Comparison of ENCODE assay signal across 22 mouse cellular contexts in the genomic region with DNA sequence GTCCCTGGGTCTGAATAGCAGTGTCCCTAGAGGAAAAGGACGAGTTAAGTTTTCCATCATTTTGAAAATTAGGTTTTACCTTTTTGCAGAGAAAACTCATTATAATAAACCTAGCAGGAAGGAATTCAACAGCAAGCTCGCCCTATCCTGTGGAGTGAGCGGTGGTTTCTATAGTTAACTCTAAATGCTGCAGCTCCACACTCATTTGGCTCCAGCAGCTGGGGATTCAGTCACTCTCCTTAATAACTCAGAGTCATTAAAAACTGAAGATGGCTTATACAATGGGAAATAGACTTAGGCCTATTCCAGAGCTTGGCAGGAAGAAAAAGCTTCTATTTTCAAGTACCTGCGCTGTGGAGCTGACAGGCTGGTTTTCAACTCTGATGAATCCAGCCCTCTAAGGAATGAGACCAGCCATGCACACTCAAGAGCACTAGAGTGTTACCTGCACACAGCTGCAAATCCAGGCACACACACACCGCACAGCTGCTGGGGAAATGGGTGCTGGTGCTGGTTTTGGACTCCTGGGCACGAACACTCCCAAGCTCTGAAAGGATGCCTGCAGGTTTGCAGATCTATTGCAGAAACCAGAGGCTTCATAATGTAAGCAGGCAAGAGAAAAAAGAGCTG.
DNase-seq lines count a peak whose midpoint lies in the region; ATAC-seq and TF ChIP-seq lines count a peak whose summit lies in the region.
"Had no signal": no experiment of that assay in that cellular context is flagged by ENCODE, and none has a peak within 500 bp of the region (broad histone marks: within the 10 kb centered on the region; RNA-seq: fewer than 3 reads in every experiment).

No protein-coding gene starts in this region.

- H3K4me3 ChIP-seq in forebrain, embryonic 14.5 days (ENCODE audit: low read depth, low read length) = no peak overlapping the region
- no peak overlapping the region for H3K4me3 ChIP-seq in forebrain, embryonic 11.5 days (ENCODE audit: low read depth, low read length)
- no peak overlapping the region for H3K4me3 ChIP-seq in hindbrain, embryonic 15.5 days
- H3K4me3 ChIP-seq in hindbrain, embryonic 10.5 days = no peak overlapping the region
- no peak overlapping the region for H3K4me3 ChIP-seq in hindbrain, postnatal 0 days (ENCODE audit: low read length)
- no peak overlapping the region for H3K4me3 ChIP-seq in liver, embryonic 11.5 days (ENCODE audit: low read depth, low read length)
- H3K4me3 ChIP-seq: heart, adult 2 months; left cerebral cortex, adult 2 months; midbrain, embryonic 12.5 days had no signal

- H3K9me3 ChIP-seq in forebrain, embryonic 14.5 days (replicated peaks; ENCODE audit: control insufficient read depth, low read length) = no peaks in the 10 kb centered on the region
- no peaks in the 10 kb centered on the region for H3K9me3 ChIP-seq in forebrain, embryonic 11.5 days (ENCODE audit: control insufficient read depth, low read length)
- H3K9me3 ChIP-seq in hindbrain, embryonic 15.5 days = no peaks in the 10 kb centered on the region
- H3K9me3 ChIP-seq in hindbrain, embryonic 10.5 days = no peaks in the 10 kb centered on the region
- no peaks in the 10 kb centered on the region for H3K9me3 ChIP-seq in hindbrain, postnatal 0 days (ENCODE audit: low read length)
- no peaks in the 10 kb centered on the region for H3K9me3 ChIP-seq in liver, embryonic 11.5 days (ENCODE audit: control insufficient read depth, low read length)
- H3K9me3 ChIP-seq: midbrain, embryonic 12.5 days had no signal

- H3K27me3 ChIP-seq in forebrain, embryonic 14.5 days (replicated peaks; ENCODE audit: control insufficient read depth, insufficient read depth, low read length) = no peaks in the 10 kb centered on the region
- no peaks in the 10 kb centered on the region for H3K27me3 ChIP-seq in forebrain, embryonic 11.5 days (ENCODE audit: control insufficient read depth, insufficient read depth, low read length)
- no peaks in the 10 kb centered on the region for H3K27me3 ChIP-seq in hindbrain, embryonic 15.5 days
- no peaks in the 10 kb centered on the region for H3K27me3 ChIP-seq in hindbrain, embryonic 10.5 days (ENCODE audit: insufficient read depth, poor library complexity, severe bottlenecking)
- no peaks in the 10 kb centered on the region for H3K27me3 ChIP-seq in hindbrain, postnatal 0 days (ENCODE audit: insufficient read depth, low read length)
- no peaks in the 10 kb centered on the region for H3K27me3 ChIP-seq in liver, embryonic 11.5 days (replicated peaks; ENCODE audit: control insufficient read depth, insufficient read depth, low read length)
- H3K27me3 ChIP-seq: midbrain, embryonic 12.5 days had no signal

- no peak overlapping the region for H3K27ac ChIP-seq in forebrain, embryonic 14.5 days (ENCODE audit: low read depth, low read length)
- H3K27ac ChIP-seq in forebrain, embryonic 11.5 days (ENCODE audit: low read depth, low read length) = no peak overlapping the region
- H3K27ac ChIP-seq in hindbrain, embryonic 15.5 days (replicated peaks) = peak overlapping the region; percentile 20; the same call in 1 of the 2 replicates
- H3K27ac ChIP-seq in hindbrain, embryonic 10.5 days = no peak overlapping the region
- H3K27ac ChIP-seq in hindbrain, postnatal 0 days = peak overlapping the region; percentile 20; the same call in 1 of the 2 replicates
- H3K27ac ChIP-seq in liver, embryonic 11.5 days (ENCODE audit: low read depth, low read length) = no peak overlapping the region
- H3K27ac ChIP-seq: heart, adult 2 months; kidney, postnatal 0 days; left cerebral cortex, adult 2 months; midbrain, embryonic 12.5 days had no signal

- DNase-seq in forebrain, embryonic 14.5 days (ENCODE audit: low spot score) = peak; percentile 16
- DNase-seq in forebrain, embryonic 11.5 days (ENCODE audit: low spot score) = no peak
- DNase-seq in hindbrain, embryonic 10.5 days (ENCODE audit: low spot score) = no peak
- DNase-seq in brain, adult 2 months (ENCODE audit: low read depth, low spot score) = peak; percentile 32
- peak; percentile 18 for DNase-seq in hindbrain, postnatal 0 days (ENCODE audit: low spot score)
- no peak for DNase-seq in lung, postnatal 14 days
- no peak for DNase-seq in liver, embryonic 11.5 days (ENCODE audit: low spot score)
- DNase-seq: adrenal gland, postnatal 10 days; cerebellum, adult 8-10 months; gastrocnemius, postnatal 25 days; heart, adult 2 months; kidney, adult 18-20 months; left cerebral cortex, postnatal 4 days; liver, postnatal 0 days; right cerebral cortex, postnatal 14 days; thymus, postnatal 25 days had no signal

- no peak for ATAC-seq in forebrain, embryonic 14.5 days
- ATAC-seq in forebrain, embryonic 11.5 days (replicated peaks; ENCODE audit: low FRiP score) = no peak
- peak; percentile 68 for ATAC-seq in hindbrain, embryonic 15.5 days (ENCODE audit: low FRiP score, low read depth)
- ATAC-seq in hindbrain, postnatal 0 days = peak; percentile 61
- no peak for ATAC-seq in liver, embryonic 11.5 days (replicated peaks; ENCODE audit: low FRiP score)
- ATAC-seq: inflammation-experienced regulatory T-cells, adult 6 months; liver, postnatal 0 days; lung, postnatal 0 days had no signal

- H3K36me3 ChIP-seq in forebrain, embryonic 14.5 days (ENCODE audit: control insufficient read depth, insufficient read depth, low read length) = peaks cover 3% of the 10 kb centered on the region; the same call in 1 of the 2 replicates
- H3K36me3 ChIP-seq in forebrain, embryonic 11.5 days (ENCODE audit: control insufficient read depth, insufficient read depth, low read length) = no peaks in the 10 kb centered on the region
- H3K36me3 ChIP-seq in hindbrain, embryonic 15.5 days = peaks cover 7% of the 10 kb centered on the region
- peaks cover 8% of the 10 kb centered on the region; the same call in 1 of the 2 replicates for H3K36me3 ChIP-seq in hindbrain, embryonic 10.5 days
- peaks cover 3% of the 10 kb centered on the region; the same call in 1 of the 2 replicates for H3K36me3 ChIP-seq in hindbrain, postnatal 0 days (ENCODE audit: insufficient read depth, low read length)
- H3K36me3 ChIP-seq in liver, embryonic 11.5 days (ENCODE audit: control insufficient read depth, insufficient read depth, low read length) = no peaks in the 10 kb centered on the region

- TF ChIP-seq CTCF in hindbrain, postnatal 0 days (IDR thresholded peaks at IDR 0.05; ENCODE audit: low read depth) = no peak

- H3K4me2 ChIP-seq in forebrain, embryonic 14.5 days (ENCODE audit: low read length) = no peak overlapping the region
- no peak overlapping the region for H3K4me2 ChIP-seq in forebrain, embryonic 11.5 days (ENCODE audit: low read depth, low read length, severe bottlenecking)
- no peak overlapping the region for H3K4me2 ChIP-seq in hindbrain, embryonic 15.5 days
- no peak overlapping the region for H3K4me2 ChIP-seq in hindbrain, postnatal 0 days (ENCODE audit: low read depth, low read length)
- H3K4me2 ChIP-seq in liver, embryonic 11.5 days = no peak overlapping the region
- H3K4me2 ChIP-seq: midbrain, embryonic 12.5 days had no signal

- no peaks in the 10 kb centered on the region for H3K4me1 ChIP-seq in forebrain, embryonic 14.5 days (ENCODE audit: control insufficient read depth, insufficient read depth, low read length)
- no peaks in the 10 kb centered on the region for H3K4me1 ChIP-seq in forebrain, embryonic 11.5 days (replicated peaks; ENCODE audit: control insufficient read depth, insufficient read depth, low read length)
- H3K4me1 ChIP-seq in hindbrain, embryonic 15.5 days (replicated peaks) = no peaks in the 10 kb centered on the region
- H3K4me1 ChIP-seq in hindbrain, embryonic 10.5 days (replicated peaks) = no peaks in the 10 kb centered on the region
- H3K4me1 ChIP-seq in hindbrain, postnatal 0 days (ENCODE audit: insufficient read depth, low read length) = no peaks in the 10 kb centered on the region
- no peaks in the 10 kb centered on the region for H3K4me1 ChIP-seq in liver, embryonic 11.5 days (replicated peaks; ENCODE audit: control insufficient read depth, insufficient read depth, low read length)
- H3K4me1 ChIP-seq: midbrain, embryonic 12.5 days had no signal

- no peak overlapping the region for H3K9ac ChIP-seq in forebrain, embryonic 14.5 days (ENCODE audit: low read length)
- H3K9ac ChIP-seq in forebrain, embryonic 11.5 days (ENCODE audit: low read length) = no peak overlapping the region
- no peak overlapping the region for H3K9ac ChIP-seq in hindbrain, embryonic 15.5 days
- H3K9ac ChIP-seq in hindbrain, postnatal 0 days (replicated peaks; ENCODE audit: low read length) = no peak overlapping the region
- H3K9ac ChIP-seq in liver, embryonic 11.5 days (ENCODE audit: low read depth, low read length) = no peak overlapping the region
- H3K9ac ChIP-seq: liver, postnatal 0 days; midbrain, embryonic 12.5 days had no signal

- WGBS in forebrain, embryonic 14.5 days = 86% methylated on average over 6 of the region's 6 CpGs
- 86% methylated on average over 6 of the region's 6 CpGs for WGBS in forebrain, embryonic 11.5 days
- WGBS in hindbrain, embryonic 15.5 days = 67% methylated on average over 6 of the region's 6 CpGs
- 90% methylated on average over 6 of the region's 6 CpGs for WGBS in hindbrain, embryonic 10.5 days
- WGBS in hindbrain, postnatal 0 days = 75% methylated on average over 6 of the region's 6 CpGs
- 90% methylated on average over 6 of the region's 6 CpGs for WGBS in liver, embryonic 11.5 days

Comparison
In these comparisons a context has a peak if more than half of its experiments do, and no peak if none do; other contexts are left out.
1. DNase-seq: peak in forebrain, embryonic 14.5 days (single experiment), brain, adult 2 months (single experiment) and hindbrain, postnatal 0 days (single experiment); none in forebrain, embryonic 11.5 days (single experiment), hindbrain, embryonic 10.5 days (single experiment), lung, postnatal 14 days (single experiment) and liver, embryonic 11.5 days (single experiment).
2. H3K27ac ChIP-seq: peak in hindbrain, embryonic 15.5 days (single experiment) and hindbrain, postnatal 0 days (single experiment); none in forebrain, embryonic 14.5 days (single experiment), forebrain, embryonic 11.5 days (single experiment), hindbrain, embryonic 10.5 days (single experiment) and liver, embryonic 11.5 days (single experiment).
3. ATAC-seq: peak in hindbrain, embryonic 15.5 days (single experiment) and hindbrain, postnatal 0 days (single experiment); none in forebrain, embryonic 14.5 days (single experiment), forebrain, embryonic 11.5 days (single experiment) and liver, embryonic 11.5 days (single experiment).